Mouse (Mus musculus): ENCODE data around the gene Ttc28. TPM values are rescaled to one million over a fixed set of nuclear protein-coding genes. Genes with fewer than 3 reads are reported as not detected.

The Ttc28 gene
- polyA plus RNA-seq, 1 experiment from 2014 or later = 9.0 TPM

GRCm38 (mm10) chr5:110928289-110928688, 48.7 kb downstream of the Ttc28 start:
- WGBS = 28% methylated on average over 3 of the region's 3 CpGs
- ATAC-seq (ENCODE audit: insufficient read depth, low FRiP score) = peak; percentile 47; the same call in 1 of the 2 replicates

GRCm38 (mm10) chr5:110929306-110929705, 49.7 kb downstream of the Ttc28 start:
- H3K36me3 ChIP-seq (ENCODE audit: control insufficient read depth, insufficient read depth, low read length) = no peaks in the 10 kb centered on the region
- H3K4me1 ChIP-seq (ENCODE audit: control insufficient read depth, insufficient read depth, low read length) = 0 out of 2 replicates have a peak, but pooled peaks cover 5% of the 10 kb centered on the region
- H3K9me3 ChIP-seq (replicated peaks; ENCODE audit: control insufficient read depth, low read length) = no peaks in the 10 kb centered on the region
- no peak overlapping the region for H3K9ac ChIP-seq (ENCODE audit: low read length)
- no peaks in the 10 kb centered on the region for H3K27me3 ChIP-seq (ENCODE audit: control insufficient read depth, insufficient read depth, low read length)
- no peak for ATAC-seq (ENCODE audit: insufficient read depth, low FRiP score)
- H3K27ac ChIP-seq (ENCODE audit: low read length) = no peak overlapping the region
- no peak overlapping the region for H3K4me3 ChIP-seq (replicated peaks; ENCODE audit: low read length)
- 73% methylated on average over 4 of the region's 4 CpGs for WGBS
- no peak overlapping the region for H3K4me2 ChIP-seq (ENCODE audit: low read depth, low read length)

More at GRCm38 (mm10) chr5:110928289-110928688, 48.7 kb downstream of the Ttc28 start:
- Histone ChIP-seq H3K27me3 (ENCODE audit: control insufficient read depth, insufficient read depth, low read length) (no peaks in the 10 kb centered on the region), H3K4me2 (ENCODE audit: low read depth, low read length) (no peak overlapping the region), H3K36me3 (ENCODE audit: control insufficient read depth, insufficient read depth, low read length) (no peaks in the 10 kb centered on the region), H3K4me1 (ENCODE audit: control insufficient read depth, insufficient read depth, low read length) (0 out of 2 replicates have a peak, but pooled peaks cover 5% of the 10 kb centered on the region), H3K27ac (ENCODE audit: low read length) (peak overlapping the region; percentile 25; the same call in 1 of the 2 replicates), H3K9me3 (replicated peaks; ENCODE audit: control insufficient read depth, low read length) (no peaks in the 10 kb centered on the region), H3K4me3 (replicated peaks; ENCODE audit: low read length) (no peak overlapping the region), H3K9ac (ENCODE audit: low read length) (no peak overlapping the region)

GRCm38 (mm10) chr5:110936606-110937005, 57.0 kb downstream of the Ttc28 start:
- 60% methylated on average over 5 of the region's 5 CpGs for WGBS
- Histone ChIP-seq H3K9ac (ENCODE audit: low read length) (no peak overlapping the region), H3K27ac (ENCODE audit: low read length) (no peak overlapping the region), H3K27me3 (ENCODE audit: control insufficient read depth, insufficient read depth, low read length) (no peaks in the 10 kb centered on the region), H3K4me1 (ENCODE audit: control insufficient read depth, insufficient read depth, low read length) (no peaks in the 10 kb centered on the region), H3K4me2 (ENCODE audit: low read depth, low read length) (no peak overlapping the region), H3K36me3 (ENCODE audit: control insufficient read depth, insufficient read depth, low read length) (no peaks in the 10 kb centered on the region), H3K9me3 (replicated peaks; ENCODE audit: control insufficient read depth, low read length) (no peaks in the 10 kb centered on the region), H3K4me3 (replicated peaks; ENCODE audit: low read length) (no peak overlapping the region)
- no peak for ATAC-seq (ENCODE audit: insufficient read depth, low FRiP score)

- Histone ChIP-seq H3K4me1 (ENCODE audit: control insufficient read depth, insufficient read depth, low read length) (no peaks in the 10 kb centered on the region), H3K9me3 (replicated peaks; ENCODE audit: control insufficient read depth, low read length) (no peaks in the 10 kb centered on the region), H3K9ac (ENCODE audit: low read length) (no peak overlapping the region), H3K36me3 (ENCODE audit: control insufficient read depth, insufficient read depth, low read length) (no peaks in the 10 kb centered on the region), H3K4me2 (ENCODE audit: low read depth, low read length) (no peak overlapping the region), H3K27ac (ENCODE audit: low read length) (no peak overlapping the region), H3K4me3 (replicated peaks; ENCODE audit: low read length) (no peak overlapping the region), H3K27me3 (ENCODE audit: control insufficient read depth, insufficient read depth, low read length) (no peaks in the 10 kb centered on the region)
- ATAC-seq (ENCODE audit: insufficient read depth, low FRiP score) = no peak
- 88% methylated on average over 8 of the region's 8 CpGs for WGBS
These were observed 64.7 kb downstream of the Ttc28 start for GRCm38 (mm10) chr5:110944326-110944725.

GRCm38 (mm10) chr5:110948476-110949399, 69.1 kb downstream of the Ttc28 start:
- H3K27ac ChIP-seq (ENCODE audit: low read length) = no peak overlapping the region
- H3K4me1 ChIP-seq (ENCODE audit: control insufficient read depth, insufficient read depth, low read length) = no peaks in the 10 kb centered on the region
- no peak for ATAC-seq (ENCODE audit: insufficient read depth, low FRiP score)
- 71% methylated on average over 12 of the region's 12 CpGs for WGBS
- no peaks in the 10 kb centered on the region for H3K27me3 ChIP-seq (ENCODE audit: control insufficient read depth, insufficient read depth, low read length)
- H3K9me3 ChIP-seq (replicated peaks; ENCODE audit: control insufficient read depth, low read length) = no peaks in the 10 kb centered on the region
- no peaks in the 10 kb centered on the region for H3K36me3 ChIP-seq (ENCODE audit: control insufficient read depth, insufficient read depth, low read length)
- no peak overlapping the region for H3K9ac ChIP-seq (ENCODE audit: low read length)
- no peak overlapping the region for H3K4me3 ChIP-seq (replicated peaks; ENCODE audit: low read length)
- no peak overlapping the region for H3K4me2 ChIP-seq (ENCODE audit: low read depth, low read length)

GRCm38 (mm10) chr5:110949791-110950190, 70.2 kb downstream of the Ttc28 start:
- H3K36me3 ChIP-seq (ENCODE audit: control insufficient read depth, insufficient read depth, low read length) = no peaks in the 10 kb centered on the region
- no peaks in the 10 kb centered on the region for H3K9me3 ChIP-seq (replicated peaks; ENCODE audit: control insufficient read depth, low read length)
- H3K4me3 ChIP-seq (replicated peaks; ENCODE audit: low read length) = no peak overlapping the region
- no peaks in the 10 kb centered on the region for H3K4me1 ChIP-seq (ENCODE audit: control insufficient read depth, insufficient read depth, low read length)
- no peaks in the 10 kb centered on the region for H3K27me3 ChIP-seq (ENCODE audit: control insufficient read depth, insufficient read depth, low read length)
- H3K9ac ChIP-seq (ENCODE audit: low read length) = no peak overlapping the region
- H3K27ac ChIP-seq (ENCODE audit: low read length) = no peak overlapping the region
- no peak for ATAC-seq (ENCODE audit: insufficient read depth, low FRiP score)
- no peak overlapping the region for H3K4me2 ChIP-seq (ENCODE audit: low read depth, low read length)
- 44% methylated on average over 3 of the region's 3 CpGs for WGBS

GRCm38 (mm10) chr5:110958196-110958595, 78.6 kb downstream of the Ttc28 start:
- no peak overlapping the region for H3K9ac ChIP-seq (ENCODE audit: low read length)
- H3K4me2 ChIP-seq (ENCODE audit: low read depth, low read length) = no peak overlapping the region
- H3K27ac ChIP-seq (ENCODE audit: low read length) = no peak overlapping the region
- no peak for ATAC-seq (ENCODE audit: insufficient read depth, low FRiP score)
- no peaks in the 10 kb centered on the region for H3K9me3 ChIP-seq (replicated peaks; ENCODE audit: control insufficient read depth, low read length)
- no peak overlapping the region for H3K4me3 ChIP-seq (replicated peaks; ENCODE audit: low read length)
- no peaks in the 10 kb centered on the region for H3K27me3 ChIP-seq (ENCODE audit: control insufficient read depth, insufficient read depth, low read length)
- 82% methylated on average over 4 of the region's 4 CpGs for WGBS
- no peaks in the 10 kb centered on the region for H3K36me3 ChIP-seq (ENCODE audit: control insufficient read depth, insufficient read depth, low read length)
- no peaks in the 10 kb centered on the region for H3K4me1 ChIP-seq (ENCODE audit: control insufficient read depth, insufficient read depth, low read length)

GRCm38 (mm10) chr5:110960067-110960466, 80.5 kb downstream of the Ttc28 start:
- Histone ChIP-seq H3K4me3 (replicated peaks; ENCODE audit: low read length) (no peak overlapping the region), H3K27me3 (ENCODE audit: control insufficient read depth, insufficient read depth, low read length) (no peaks in the 10 kb centered on the region), H3K9ac (ENCODE audit: low read length) (no peak overlapping the region), H3K4me1 (ENCODE audit: control insufficient read depth, insufficient read depth, low read length) (no peaks in the 10 kb centered on the region), H3K36me3 (ENCODE audit: control insufficient read depth, insufficient read depth, low read length) (no peaks in the 10 kb centered on the region), H3K27ac (ENCODE audit: low read length) (no peak overlapping the region), H3K9me3 (replicated peaks; ENCODE audit: control insufficient read depth, low read length) (no peaks in the 10 kb centered on the region), H3K4me2 (ENCODE audit: low read depth, low read length) (no peak overlapping the region)
- WGBS = 37% methylated on average over 4 of the region's 4 CpGs
- no peak for ATAC-seq (ENCODE audit: insufficient read depth, low FRiP score)

- no peaks in the 10 kb centered on the region for H3K36me3 ChIP-seq (ENCODE audit: control insufficient read depth, insufficient read depth, low read length)
- no peak for ATAC-seq (ENCODE audit: insufficient read depth, low FRiP score)
- H3K4me2 ChIP-seq (ENCODE audit: low read depth, low read length) = no peak overlapping the region
- no peak overlapping the region for H3K9ac ChIP-seq (ENCODE audit: low read length)
- H3K27me3 ChIP-seq (ENCODE audit: control insufficient read depth, insufficient read depth, low read length) = no peaks in the 10 kb centered on the region
- 76% methylated on average over 4 of the region's 4 CpGs for WGBS
- no peak overlapping the region for H3K27ac ChIP-seq (ENCODE audit: low read length)
- no peak overlapping the region for H3K4me3 ChIP-seq (replicated peaks; ENCODE audit: low read length)
- no peaks in the 10 kb centered on the region for H3K4me1 ChIP-seq (ENCODE audit: control insufficient read depth, insufficient read depth, low read length)
- H3K9me3 ChIP-seq (replicated peaks; ENCODE audit: control insufficient read depth, low read length) = no peaks in the 10 kb centered on the region
These were observed 81.3 kb downstream of the Ttc28 start for GRCm38 (mm10) chr5:110960890-110961289.
